Mouse (Mus musculus) myocyte (in vitro differentiated cells): ENCODE results near the gene Strbp. TPM values are rescaled to one million over a fixed set of nuclear protein-coding genes. Genes with fewer than 3 reads are reported as not detected.

Experiments used
- H3K27me3 ChIP-seq: one replicate; pipeline ENCODE4 v1.6.1; 2011; ENCODE audit not compliant: control insufficient read depth, insufficient read depth, insufficient read length
- H3K36me3 ChIP-seq: one replicate; pipeline ENCODE4 v1.6.1; 2011; ENCODE audit not compliant: control insufficient read depth, insufficient read depth
- H3K4me2 ChIP-seq: one replicate; pipeline ENCODE4 v1.6.1; 2011; ENCODE audit warnings: low read depth, control low read depth
- H3K4me3 ChIP-seq: one replicate; pipeline ENCODE4 v1.5.1; 2011; ENCODE audit warnings: mild to moderate bottlenecking, control low read depth, moderate library complexity
- H3K79me2 ChIP-seq: one replicate; pipeline ENCODE4 v1.6.1; 2011; ENCODE audit not compliant: control insufficient read depth, insufficient read depth
- H3ac ChIP-seq: one replicate; pipeline ENCODE4 v1.6.1; 2011; ENCODE audit not compliant: control insufficient read depth, insufficient read length
- CEBPB ChIP-seq: IDR thresholded peaks from 2 replicates; pipeline ENCODE4 v1.6.1; 2011; ENCODE audit warnings: mild to moderate bottlenecking, moderate library complexity; ENCODE audit not compliant: poor library complexity, insufficient read depth, severe bottlenecking
- E2F4 ChIP-seq: IDR thresholded peaks from one replicate; pipeline ENCODE4 v1.6.1; 2011; ENCODE audit warnings: mild to moderate bottlenecking, control low read depth, moderate library complexity; ENCODE audit not compliant: insufficient read depth
- MAX ChIP-seq: IDR thresholded peaks from one replicate; pipeline ENCODE4 v1.6.1; 2011; ENCODE audit warnings: low read depth, mild to moderate bottlenecking, control low read depth
- MYOD1 ChIP-seq, 3 experiments: IDR thresholded peaks; one replicate each; pipeline ENCODE4 v1.6.1; 2011; ENCODE audit warnings: control low read depth in 2 of 3, low read depth in 2 of 3, mild to moderate bottlenecking in 2 of 3, moderate library complexity in 1 of 3; ENCODE audit not compliant: insufficient read length in 2 of 3, control insufficient read depth in 1 of 3
- MYOG ChIP-seq, 3 experiments: IDR thresholded peaks; one replicate each; pipeline ENCODE4 v1.6.1; 2011; ENCODE audit warnings: control low read depth in 2 of 3, low read depth in 2 of 3, mild to moderate bottlenecking in 2 of 3; ENCODE audit not compliant: insufficient read length in 2 of 3, control insufficient read depth in 1 of 3, insufficient read depth in 1 of 3
- POLR2A ChIP-seq: IDR thresholded peaks from one replicate; pipeline ENCODE4 v1.6.1; 2011; ENCODE audit warnings: low read depth, mild to moderate bottlenecking, control low read depth, moderate library complexity; ENCODE audit not compliant: insufficient read length
- POLR2AphosphoS2 ChIP-seq: IDR thresholded peaks from one replicate; pipeline ENCODE4 v1.6.1; 2011; ENCODE audit warnings: low read depth, control low read depth; ENCODE audit not compliant: insufficient read length
- REST ChIP-seq: IDR thresholded peaks from one replicate; pipeline ENCODE4 v1.6.1; 2011; ENCODE audit warnings: mild to moderate bottlenecking, control low read depth, moderate library complexity; ENCODE audit not compliant: insufficient read depth, insufficient read length
- SRF ChIP-seq: IDR thresholded peaks from one replicate; pipeline ENCODE4 v1.6.1; 2011; ENCODE audit warnings: low read depth; ENCODE audit not compliant: control insufficient read depth, insufficient read length
- TCF12 ChIP-seq: IDR thresholded peaks from one replicate; pipeline ENCODE4 v1.6.1; 2011; ENCODE audit warnings: mild to moderate bottlenecking, control low read depth; ENCODE audit not compliant: poor library complexity, insufficient read depth, severe bottlenecking
- TCF3 ChIP-seq: IDR thresholded peaks from one replicate; pipeline ENCODE4 v1.6.1; 2011; ENCODE audit warnings: low read depth, control low read depth; ENCODE audit not compliant: insufficient read length
- USF1 ChIP-seq: IDR thresholded peaks from one replicate; pipeline ENCODE4 v1.6.1; 2011; ENCODE audit warnings: low read depth, mild to moderate bottlenecking, control low read depth, moderate library complexity
- polyA plus RNA-seq: library from polyadenylated mRNA; unstranded; fragments of >200 nt; fragmentation: generic; extraction: Trizol; gene quantifications from one replicate; pipeline ENCODE4 v1.2.1, GENCODE M21; 2012; ENCODE audit warnings: missing spikeins

Gene Strbp
- polyA plus RNA-seq, 1 experiment = 2.4 TPM

DNA sequence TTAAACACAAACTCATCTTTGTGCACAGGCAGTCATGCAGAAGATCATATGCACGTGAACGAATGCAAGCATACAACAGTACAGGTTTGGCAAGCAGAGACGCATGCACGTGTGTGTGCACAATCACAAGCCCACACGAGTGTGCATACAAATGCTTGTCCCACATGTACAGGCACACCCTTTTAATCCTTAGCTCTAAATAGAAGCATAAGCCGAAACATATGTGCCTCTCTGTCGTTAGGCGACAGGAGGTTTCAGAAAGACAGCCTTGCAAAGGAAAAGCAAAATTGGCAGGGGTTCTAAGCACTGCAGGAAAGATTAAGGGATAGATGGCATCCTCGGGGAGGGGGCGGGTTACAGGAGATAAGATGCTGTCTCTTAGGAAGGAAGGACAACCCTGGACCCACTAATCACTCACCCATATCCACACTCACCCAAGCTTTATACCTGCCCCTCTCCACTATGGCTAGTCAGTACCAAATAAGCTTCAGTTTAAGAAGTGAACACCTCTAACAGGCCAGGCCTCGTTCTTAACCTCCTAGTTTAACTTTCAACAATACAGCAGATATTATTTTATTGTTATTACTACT, 19.9 kb upstream of the Strbp start:
- Histone ChIP-seq H3K79me2 (no peaks in the 10 kb centered on the region), H3K36me3 (no peaks in the 10 kb centered on the region)

GRCm38 (mm10) chr2:37722674-37723465, 19.2 kb upstream of the Strbp start:
- peaks cover 7% of the 10 kb centered on the region for H3K27me3 ChIP-seq
- TF ChIP-seq MYOG (IDR thresholded peaks at IDR 0.05; ENCODE audit: control insufficient read depth in 1 of 3, insufficient read depth in 1 of 3, insufficient read length in 2 of 3, low read depth in 2 of 3) (no peak), MYOD1 (IDR thresholded peaks at IDR 0.05; ENCODE audit: control insufficient read depth in 1 of 3, insufficient read length in 2 of 3, low read depth in 2 of 3) (no peak), CEBPB (no peak), SRF (no peak), MAX (no peak), USF1 (no peak), REST (no peak), POLR2A (no peak), TCF3 (no peak), E2F4 (no peak), POLR2AphosphoS2 (no peak), TCF12 (no peak)
- H3ac ChIP-seq = no peak overlapping the region
- no peaks in the 10 kb centered on the region for H3K79me2 ChIP-seq
- H3K4me3 ChIP-seq = no peak overlapping the region
- no peaks in the 10 kb centered on the region for H3K36me3 ChIP-seq
- H3K4me2 ChIP-seq = no peak overlapping the region

More for the DNA sequence above, 19.9 kb upstream of the Strbp start:
- Histone ChIP-seq H3K27me3 (peaks cover 7% of the 10 kb centered on the region), H3K4me2 (no peak overlapping the region), H3K4me3 (no peak overlapping the region), H3ac (no peak overlapping the region)
- TF ChIP-seq SRF = no peak
- TF ChIP-seq POLR2A = no peak
- no peak for TF ChIP-seq REST
- TF ChIP-seq TCF12 = no peak
- TF ChIP-seq POLR2AphosphoS2 = no peak
- no peak for TF ChIP-seq USF1
- no peak for TF ChIP-seq TCF3
- no peak for TF ChIP-seq E2F4
- no peak for TF ChIP-seq MYOG (IDR thresholded peaks at IDR 0.05; ENCODE audit: control insufficient read depth in 1 of 3, insufficient read depth in 1 of 3, insufficient read length in 2 of 3, low read depth in 2 of 3)
- TF ChIP-seq MAX = no peak

DNA sequence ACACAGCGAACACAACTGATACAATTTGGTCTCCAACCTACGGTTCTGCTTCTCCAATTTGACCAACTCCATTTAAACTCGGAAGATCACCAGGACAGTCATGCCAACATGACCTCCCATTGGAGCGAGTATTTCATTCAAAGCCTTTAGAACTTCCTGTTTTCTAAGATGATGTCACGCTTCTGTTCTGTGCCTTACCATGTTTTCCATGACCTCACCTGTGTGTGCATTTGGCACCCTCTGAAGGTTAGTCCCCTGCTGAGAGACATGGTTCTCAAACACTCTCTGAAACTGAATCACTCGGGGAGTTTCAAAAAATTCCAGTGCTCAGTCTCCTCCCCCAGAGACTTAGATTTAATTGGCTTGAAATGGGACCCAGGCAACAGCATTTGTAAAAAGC, 12.6 kb upstream of the Strbp start:
- Histone ChIP-seq H3ac (no peak overlapping the region), H3K27me3 (peaks cover 23% of the 10 kb centered on the region), H3K4me3 (no peak overlapping the region), H3K36me3 (no peaks in the 10 kb centered on the region), H3K4me2 (no peak overlapping the region), H3K79me2 (no peaks in the 10 kb centered on the region)
- TF ChIP-seq MYOG (IDR thresholded peaks at IDR 0.05; ENCODE audit: control insufficient read depth in 1 of 3, insufficient read depth in 1 of 3, insufficient read length in 2 of 3, low read depth in 2 of 3) (no peak), TCF3 (no peak), SRF (no peak), E2F4 (no peak), CEBPB (no peak), MAX (no peak), USF1 (no peak), POLR2AphosphoS2 (no peak), MYOD1 (IDR thresholded peaks at IDR 0.05; ENCODE audit: control insufficient read depth in 1 of 3, insufficient read length in 2 of 3, low read depth in 2 of 3) (no peak), TCF12 (no peak), REST (no peak)

DNA sequence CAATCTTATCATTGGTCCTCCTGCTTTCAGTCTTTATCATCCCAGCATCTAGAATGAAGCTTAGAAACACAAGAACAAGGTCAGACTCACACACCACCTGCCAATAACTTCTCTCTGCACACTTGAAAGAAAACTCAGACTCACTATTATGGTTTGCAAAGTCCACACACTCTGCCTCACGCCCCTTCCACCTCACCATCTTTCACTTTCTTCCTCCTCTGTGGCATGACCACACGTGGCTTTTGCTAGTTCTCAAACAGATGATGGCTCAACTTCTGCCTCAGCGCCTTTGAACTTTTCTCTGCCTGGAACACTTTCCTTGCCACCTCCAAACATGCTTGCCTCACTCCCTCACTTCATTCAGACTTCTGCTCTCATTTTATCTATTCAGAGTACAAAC, 11.7 kb upstream of the Strbp start:
- H3K4me3 ChIP-seq = no peak overlapping the region
- peaks cover 23% of the 10 kb centered on the region for H3K27me3 ChIP-seq
- H3K79me2 ChIP-seq = no peaks in the 10 kb centered on the region
- no peak overlapping the region for H3K4me2 ChIP-seq
- H3K36me3 ChIP-seq = no peaks in the 10 kb centered on the region
- no peak for TF ChIP-seq USF1
- no peak for TF ChIP-seq REST
- no peak for TF ChIP-seq POLR2A
- no peak for TF ChIP-seq POLR2AphosphoS2
- TF ChIP-seq MYOD1 (IDR thresholded peaks at IDR 0.05; ENCODE audit: control insufficient read depth in 1 of 3, insufficient read length in 2 of 3, low read depth in 2 of 3) = no peak
- TF ChIP-seq TCF3 = no peak
- TF ChIP-seq MYOG (IDR thresholded peaks at IDR 0.05; ENCODE audit: control insufficient read depth in 1 of 3, insufficient read depth in 1 of 3, insufficient read length in 2 of 3, low read depth in 2 of 3) = no peak
- H3ac ChIP-seq = no peak overlapping the region
